Mouse (Mus musculus) thymus, postnatal 14 days (tissue): ENCODE results near the gene Arhgap15.

Source experiments
- DNase-seq: peaks from one replicate; pipeline ENCODE4 v3.0.0; 2021

Gene Arhgap15

DNA sequence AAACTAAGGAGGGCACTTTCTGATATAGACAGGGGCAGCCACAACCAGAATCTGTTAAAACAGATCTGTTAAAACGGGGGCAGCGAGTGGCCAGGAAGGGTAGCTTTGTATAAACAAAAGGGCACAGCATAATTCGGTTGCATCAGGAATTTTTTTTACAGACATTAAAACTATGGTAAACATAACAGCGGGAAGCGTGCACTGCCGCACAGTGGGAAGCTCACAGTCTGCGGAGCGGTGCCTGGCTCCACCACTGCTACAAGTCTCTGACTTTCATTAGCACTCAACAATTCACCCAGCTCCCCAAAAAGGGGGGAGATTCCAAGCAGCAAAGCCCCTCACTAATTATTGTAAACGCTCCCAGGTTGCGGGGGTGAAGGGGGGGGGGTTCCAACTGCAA, 562.6 kb downstream of the Arhgap15 start:
- DNase-seq, result no peak

DNA sequence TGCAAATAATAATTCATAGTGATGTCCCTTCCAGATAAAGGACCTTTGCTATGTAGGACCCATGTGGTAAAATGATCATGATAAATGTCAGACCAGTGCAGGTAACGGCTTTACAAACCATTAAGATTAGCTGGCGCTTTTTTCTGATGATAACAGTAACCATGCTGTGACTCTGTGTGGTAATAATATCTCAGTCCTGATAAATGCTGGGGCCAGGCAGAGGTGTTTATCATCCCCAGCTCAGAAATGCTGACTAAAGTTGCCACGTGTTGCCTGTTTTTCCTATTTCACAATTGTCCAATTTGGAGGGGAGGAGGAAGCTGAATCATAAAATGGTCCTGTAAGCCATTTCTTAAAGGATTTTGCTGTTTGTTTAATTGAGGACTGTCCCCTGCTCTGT, 564.9 kb downstream of the Arhgap15 start:
- DNase-seq, result no peak

DNA sequence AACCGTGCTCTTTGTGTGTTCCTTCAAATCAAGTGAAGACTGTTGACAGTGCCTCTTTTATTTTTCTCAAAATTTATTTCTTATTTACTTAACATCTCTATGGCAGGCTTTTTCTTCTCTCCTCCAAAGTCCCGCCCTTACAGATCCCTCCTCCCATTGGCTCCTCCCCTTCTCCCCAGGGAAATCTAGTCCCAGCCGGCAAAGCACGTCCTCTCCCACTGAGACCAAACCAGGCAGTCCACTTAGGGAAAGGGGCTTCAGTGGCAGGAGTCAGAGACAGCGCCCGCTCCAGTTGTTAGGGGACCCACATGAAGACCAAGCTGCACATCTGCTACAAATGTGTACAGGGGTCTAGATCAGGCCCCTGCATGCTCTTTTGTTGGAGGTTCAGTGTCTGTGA, 569.8 kb downstream of the Arhgap15 start:
- DNase-seq, result no peak

DNA sequence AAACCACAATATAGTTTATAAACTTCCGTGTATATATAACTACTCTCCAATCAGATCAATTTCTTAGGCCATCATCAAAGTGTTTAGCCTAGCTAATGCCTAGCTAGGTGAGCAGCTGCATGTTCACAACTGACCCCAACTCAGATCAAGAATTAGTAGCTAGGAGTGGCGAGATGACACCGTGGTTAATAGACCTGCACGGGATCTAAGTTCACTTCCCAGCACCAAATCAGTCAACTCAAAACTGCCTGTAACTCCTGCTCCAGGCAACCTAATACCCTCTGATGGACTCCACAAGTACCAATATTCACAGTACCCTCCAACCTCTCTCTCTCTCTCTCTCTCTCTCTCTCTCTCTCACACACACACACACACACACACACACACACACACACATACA, 570.9 kb downstream of the Arhgap15 start:
- DNase-seq, result no peak

DNA sequence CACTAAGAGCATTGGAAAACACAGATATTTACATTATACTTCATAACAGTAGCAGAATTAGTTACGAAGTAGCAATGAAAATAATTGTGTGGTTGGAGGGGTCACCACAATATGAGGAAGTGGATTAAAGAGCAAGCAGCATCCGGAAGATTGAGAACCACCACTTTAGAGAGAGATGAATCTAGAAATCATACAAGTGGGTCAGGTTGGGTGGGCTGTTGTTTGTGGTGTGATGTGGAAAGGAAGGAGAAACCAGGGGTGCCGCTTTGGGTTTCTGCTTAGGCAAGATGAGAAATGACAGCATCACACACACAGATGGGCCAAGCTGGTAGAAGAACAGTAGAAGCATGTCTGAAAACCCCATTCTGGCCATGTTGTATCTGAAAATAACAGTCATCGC, 575.2 kb downstream of the Arhgap15 start:
- DNase-seq, result no peak

DNA sequence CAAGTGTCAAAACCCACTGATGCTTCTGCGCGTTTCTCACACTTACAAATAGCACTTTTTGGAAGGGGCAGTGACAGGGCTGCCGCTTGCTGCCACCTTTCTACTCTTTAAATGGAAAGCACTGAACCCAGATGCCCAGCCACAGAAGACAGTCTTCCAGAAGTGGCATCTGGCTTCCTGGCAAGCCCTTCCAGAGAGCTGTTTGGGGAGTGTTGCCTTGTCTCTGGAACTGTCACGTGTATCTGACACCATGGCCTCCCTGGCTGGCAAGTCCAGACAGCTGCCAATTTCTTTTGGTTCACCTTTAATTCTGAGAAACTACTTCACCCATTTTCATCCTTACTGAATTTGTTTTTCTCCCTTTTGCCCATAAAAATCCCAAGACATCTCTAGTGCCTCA, 584.7 kb downstream of the Arhgap15 start:
- no peak for DNase-seq

DNA sequence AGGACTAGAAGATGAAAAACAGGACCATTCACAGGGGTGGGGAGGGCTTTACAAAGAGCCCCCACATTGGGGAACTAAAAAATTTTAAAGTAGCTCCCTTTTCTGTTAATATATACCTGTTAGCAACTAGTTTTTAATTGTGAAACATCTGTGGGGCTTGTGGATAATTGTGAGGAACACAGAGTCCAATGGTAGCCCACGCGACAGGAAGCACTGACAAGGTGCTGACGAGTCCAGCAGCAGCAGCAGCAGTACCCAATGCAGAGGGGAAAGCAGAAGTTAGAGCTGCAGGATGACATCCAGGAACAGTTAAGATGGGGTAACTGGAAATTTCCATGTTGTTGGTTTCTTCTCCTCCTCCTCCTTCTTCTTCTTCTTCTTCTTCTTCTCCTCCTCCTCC, 585.4 kb downstream of the Arhgap15 start:
- no peak for DNase-seq

DNA sequence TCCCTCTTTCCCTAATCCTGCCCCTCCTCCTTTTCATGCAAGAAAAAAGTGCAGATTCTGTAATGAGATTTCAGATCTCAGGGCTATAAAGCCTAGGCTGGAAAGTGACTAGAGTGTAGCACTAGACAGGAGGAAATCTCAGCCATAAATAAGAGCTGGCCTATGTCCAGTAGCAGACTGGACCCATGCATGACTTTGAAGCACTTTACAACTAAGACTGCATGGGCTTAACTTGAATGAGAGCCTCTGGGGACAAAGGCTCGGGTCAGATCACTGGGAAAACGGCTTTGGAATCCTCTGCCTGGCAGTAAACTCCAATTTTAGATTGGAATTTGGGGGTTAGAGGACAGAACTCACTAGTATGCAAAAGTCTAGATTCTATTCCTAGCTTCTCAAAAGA, 585.9 kb downstream of the Arhgap15 start:
- no peak for DNase-seq

DNA sequence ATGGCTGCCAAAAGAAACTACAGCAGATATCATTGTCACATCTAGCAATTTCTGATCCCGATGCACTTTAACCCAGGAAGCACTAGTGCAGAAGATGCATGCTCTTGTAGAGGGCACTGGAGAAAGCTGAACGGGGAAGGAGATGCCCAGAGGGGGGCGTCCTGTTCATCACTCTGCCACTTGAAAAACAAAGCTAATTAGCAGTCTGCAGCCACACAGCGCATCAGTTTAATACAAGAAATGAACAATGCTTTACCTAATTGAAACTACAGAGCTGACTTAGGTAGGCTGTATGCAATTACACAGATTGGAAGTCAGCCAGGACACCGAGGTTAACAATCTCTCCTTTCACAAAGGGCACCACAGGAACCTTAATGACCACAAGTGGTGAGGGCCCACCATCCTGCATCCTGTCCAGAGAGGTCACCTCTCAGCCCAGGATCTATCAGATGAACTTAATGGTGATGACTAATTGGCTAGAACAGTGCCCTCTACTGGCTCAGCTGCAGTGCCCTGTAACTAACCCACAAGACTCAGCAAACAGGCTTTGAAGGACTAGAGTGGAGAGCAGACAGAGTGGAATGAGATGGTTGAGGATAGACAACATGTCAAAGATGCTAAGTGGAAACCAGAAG, 588.2 kb downstream of the Arhgap15 start:
- DNase-seq, result no peak

DNA sequence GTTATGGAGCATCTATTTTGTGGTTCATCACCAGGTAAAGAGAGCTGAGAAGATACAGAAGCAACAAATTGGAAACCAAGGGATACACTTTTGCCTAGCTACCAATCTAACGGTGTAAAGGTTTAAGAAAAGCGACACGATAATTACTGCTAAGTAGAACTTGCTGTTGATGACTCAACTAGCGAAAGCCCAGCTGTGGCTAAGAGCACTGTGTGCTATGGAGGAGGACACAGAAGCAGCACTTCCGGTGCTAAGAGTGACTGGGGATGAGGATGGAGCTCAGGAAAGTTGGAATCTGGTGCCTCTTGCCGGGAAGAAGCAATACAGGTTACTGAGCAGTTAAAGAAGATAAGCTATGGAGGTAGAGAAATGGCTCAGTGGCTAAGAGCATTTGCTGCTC, 589.8 kb downstream of the Arhgap15 start:
- no peak for DNase-seq

DNA sequence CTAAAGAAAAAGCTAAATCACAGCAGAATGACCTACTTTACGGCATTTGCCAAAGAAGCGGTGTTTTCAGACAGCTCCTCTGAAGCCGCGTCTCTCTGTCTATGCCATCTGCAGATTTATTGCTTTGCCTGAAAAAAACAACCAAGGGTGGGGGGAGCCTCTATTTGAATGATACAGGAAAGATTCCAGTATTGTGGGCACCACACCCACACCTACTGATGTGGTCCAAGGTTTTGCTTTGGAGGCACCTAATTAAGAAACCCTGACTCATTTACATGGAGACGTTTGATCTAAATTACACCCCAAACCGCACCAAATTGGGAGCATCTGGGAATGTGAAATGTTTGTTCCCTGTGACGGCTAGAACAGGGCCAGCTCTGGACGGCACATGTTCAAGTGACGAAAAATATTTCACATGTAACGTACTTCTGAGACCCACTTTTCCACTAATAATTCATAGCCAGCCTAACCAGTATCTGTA, 592.5 kb downstream of the Arhgap15 start:
- no peak for DNase-seq

DNA sequence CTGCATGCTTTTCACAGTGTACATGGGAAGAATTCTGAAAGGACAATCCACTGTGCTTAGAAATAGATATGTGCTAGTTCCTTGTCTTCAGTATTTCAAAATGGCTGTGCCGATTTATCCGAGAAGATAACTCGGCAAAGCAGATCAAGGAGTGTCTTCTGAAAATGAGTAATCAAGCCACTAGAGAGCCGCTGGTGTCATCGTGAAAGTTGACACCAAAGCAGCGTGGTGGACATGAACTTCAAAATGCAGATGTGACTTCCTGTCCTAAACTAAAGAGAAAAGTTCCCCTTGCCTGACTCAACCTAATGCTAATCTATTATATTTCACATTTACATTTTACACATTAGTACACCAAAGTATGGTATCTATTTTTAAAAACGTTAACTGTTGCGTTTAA, 596.2 kb downstream of the Arhgap15 start:
- no peak for DNase-seq

DNA sequence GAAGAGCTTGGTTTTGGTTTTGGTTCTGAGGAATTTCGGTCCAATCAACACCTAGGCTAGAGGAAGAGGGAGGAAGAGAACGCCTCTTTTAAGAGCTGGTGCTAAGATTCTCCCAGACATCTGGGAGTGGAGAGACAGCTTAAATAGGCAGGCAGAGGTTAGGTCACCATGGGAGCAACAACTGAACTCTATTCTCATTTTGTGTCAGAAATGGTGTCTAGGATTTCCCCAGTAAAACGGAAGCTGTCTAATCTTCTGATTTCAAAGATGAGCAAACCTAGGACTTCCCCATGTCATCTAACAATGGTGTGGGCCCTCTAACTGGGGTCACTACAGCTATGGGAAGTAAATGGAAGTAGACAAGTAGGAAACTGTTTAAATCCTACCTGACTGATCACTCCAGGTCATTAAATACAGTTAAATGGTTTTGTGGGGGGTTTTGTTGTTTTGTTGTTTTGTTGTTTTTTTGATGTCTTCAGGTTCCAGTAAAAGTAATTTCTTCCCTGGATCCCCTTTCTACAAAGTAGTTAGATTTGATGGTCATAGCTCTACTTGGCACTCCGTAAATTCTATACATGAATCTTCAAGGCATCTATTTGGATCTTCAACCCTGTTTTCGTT, 596.8 kb downstream of the Arhgap15 start:
- DNase-seq, result no peak

DNA sequence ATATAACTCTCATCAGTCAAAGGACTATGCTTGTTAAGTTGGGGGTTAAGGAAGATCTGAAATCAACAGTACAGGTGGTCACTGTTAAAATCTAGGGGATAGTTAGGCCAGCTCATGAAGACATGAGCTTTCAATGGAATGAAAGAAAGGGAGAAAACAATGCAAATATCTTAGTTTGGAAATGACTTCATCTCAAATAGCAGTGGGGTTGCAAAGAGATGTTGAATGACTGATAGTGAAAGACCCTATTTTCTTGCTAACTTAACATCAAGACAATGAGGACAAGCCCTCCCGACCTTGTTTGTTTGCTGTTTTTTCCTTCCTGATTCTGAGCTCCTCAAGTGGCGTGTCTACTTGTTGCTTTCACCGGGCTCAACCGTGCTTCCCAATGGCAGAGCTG, 597.6 kb downstream of the Arhgap15 start:
- no peak for DNase-seq

DNA sequence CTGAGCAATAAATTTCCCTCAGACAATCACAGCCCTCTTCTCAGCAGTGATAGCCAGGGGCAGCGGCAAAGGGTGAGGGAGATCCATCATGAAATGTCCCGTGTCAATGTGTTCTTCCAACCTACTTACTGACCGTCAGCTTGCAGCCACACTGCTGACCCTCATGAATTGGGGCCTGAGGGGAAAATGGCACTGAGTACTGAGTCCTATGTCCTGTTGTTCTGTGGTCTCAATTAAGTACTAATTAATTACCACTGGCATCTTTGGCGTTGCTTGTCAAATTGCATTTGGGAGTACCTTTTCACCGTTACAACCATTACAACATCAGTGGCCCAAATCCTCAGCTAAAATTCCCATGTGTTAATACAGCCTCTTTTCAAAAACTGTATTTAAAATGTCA, 599.2 kb downstream of the Arhgap15 start:
- no peak for DNase-seq

DNA sequence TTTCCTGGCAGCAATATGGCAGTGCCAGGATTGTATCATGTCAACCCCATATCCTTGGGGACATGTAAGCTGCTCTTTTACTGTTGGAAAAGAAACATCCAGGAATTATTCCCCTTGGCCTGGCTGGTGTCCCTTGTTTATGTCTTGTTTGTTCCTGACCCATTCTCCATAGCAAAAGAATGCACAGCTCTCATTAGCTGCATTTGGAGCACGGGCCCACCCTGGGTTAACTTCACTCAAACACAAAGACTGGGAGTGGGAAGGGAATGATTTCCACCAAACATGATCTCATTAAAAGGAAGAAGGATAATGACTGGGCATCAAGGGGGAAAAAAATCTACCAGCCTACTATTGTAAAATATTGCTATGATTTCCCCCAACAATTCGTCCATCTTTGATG, 600.5 kb downstream of the Arhgap15 start:
- no peak for DNase-seq

DNA sequence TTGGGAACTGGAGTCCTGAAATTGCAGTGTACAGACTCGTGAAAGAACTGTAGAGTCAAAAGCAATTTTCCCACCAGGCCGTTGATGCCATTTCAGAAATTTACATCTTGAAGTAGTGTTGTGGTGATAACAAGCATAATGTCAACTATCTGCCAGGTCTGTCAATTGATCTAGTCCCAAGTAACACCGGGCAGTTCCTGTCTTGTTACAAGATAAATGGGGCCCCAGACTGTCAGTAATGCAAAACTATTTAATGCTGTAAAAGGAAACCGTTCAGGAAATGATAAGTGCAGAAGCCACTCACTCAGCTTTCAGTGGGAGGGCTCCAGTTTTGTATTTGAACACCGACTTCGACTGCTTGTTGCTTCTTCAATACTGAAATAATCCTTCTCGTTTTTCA, 604.3 kb downstream of the Arhgap15 start:
- no peak for DNase-seq

DNA sequence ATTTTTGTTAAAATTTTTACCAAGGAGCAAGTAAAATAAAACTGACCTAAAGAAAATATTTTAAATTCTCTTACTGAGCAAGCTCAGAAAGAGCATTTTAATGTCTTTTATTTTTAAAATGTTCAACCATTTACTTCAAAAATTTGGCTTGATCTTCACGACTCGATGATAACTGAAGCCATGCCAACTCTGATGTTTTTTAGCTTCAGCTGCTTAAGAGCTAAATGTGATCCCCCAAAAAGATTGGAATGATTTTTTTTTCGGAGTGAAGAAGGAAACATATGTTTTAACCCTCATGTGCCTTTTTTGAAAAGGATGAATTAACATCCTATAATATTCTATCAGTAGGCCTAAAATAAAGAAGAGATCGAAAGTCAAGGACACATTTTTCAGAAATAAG, 605.0 kb downstream of the Arhgap15 start:
- no peak for DNase-seq

DNA sequence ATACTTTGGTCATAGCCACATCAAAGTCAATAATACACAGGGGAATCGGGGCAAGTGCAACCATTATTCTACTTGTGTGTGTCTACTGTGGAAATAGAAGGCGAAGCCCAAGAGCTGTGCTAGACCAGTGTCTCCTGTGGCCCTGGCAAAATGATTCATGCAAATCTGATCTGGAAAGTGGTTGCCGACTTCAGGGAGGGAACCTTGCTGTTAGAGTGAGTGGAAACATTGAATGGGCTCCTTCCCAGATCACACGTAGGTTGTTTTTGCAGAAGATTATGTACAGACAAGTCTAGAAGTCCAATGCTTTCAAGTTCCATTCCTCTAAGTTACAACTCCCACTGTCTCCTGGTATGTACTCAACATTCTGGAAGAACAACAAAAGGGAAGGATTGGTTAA, 606.2 kb downstream of the Arhgap15 start:
- no peak for DNase-seq

DNA sequence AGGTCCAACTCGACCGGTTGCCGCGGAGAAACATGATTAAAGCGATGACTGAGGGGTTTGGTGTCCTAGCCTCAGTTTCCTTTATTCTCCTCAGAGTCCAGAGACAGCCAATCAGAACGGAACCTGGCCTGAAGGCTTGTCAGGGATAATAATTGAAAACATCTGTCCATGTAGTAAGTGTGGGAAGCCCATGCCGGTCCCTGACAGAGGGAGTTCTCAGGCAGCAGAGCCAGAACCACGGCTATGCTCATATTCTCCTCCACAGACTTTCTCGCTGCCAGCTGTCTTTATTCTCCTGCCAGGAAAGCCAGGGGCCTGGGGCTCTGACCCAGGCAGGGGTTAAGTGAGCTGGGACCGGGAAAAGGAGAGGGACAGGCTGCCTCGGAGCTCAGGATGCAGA, 606.7 kb downstream of the Arhgap15 start:
- no peak for DNase-seq

DNA sequence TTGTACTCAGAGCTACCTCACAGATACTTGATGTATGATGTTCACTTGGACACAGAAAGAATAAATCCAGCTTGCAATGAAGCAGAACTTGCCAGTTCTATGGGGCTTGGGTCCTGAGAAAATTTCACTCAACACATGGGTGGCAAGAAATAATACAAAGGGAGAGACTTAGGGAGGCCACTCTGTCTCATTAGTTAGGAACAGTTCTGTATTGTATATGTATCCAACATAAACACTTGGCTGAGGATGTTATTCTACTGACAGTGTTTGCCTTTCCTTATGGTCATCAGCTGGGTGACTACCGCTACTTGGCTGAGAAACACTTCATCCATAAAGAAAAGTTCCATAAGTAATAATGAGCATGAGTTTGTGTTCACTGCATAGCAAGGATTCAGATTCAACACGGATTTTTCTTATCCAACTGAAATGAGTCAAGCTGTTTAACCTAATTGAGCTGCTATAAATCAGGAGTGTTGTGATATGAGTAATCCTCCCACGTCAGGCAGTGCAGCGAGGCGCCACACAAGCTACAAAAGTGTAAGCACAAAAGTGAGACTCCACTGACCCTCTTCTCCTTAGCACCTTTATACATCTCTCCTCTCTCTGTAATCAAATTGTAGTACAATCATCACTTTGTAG, 607.7 kb downstream of the Arhgap15 start:
- DNase-seq, result no peak

DNA sequence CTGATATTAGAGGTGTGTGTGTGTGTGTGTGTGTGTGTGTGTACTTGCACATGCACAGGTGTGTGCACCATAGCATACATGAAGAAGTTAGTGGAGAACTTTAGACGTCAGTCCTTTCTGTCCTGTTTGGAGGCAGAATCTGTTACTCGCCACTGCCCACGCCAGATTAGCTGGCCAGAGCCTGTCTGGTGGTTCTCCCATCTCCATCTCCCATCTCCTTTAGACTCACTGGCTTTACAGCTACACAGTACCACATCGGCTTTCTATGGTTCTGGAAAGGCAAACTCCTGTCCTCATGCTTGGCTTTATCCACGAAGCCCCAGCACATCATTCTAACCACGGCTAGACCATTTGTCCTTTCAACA, 608.2 kb downstream of the Arhgap15 start:
- DNase-seq, result no peak

DNA sequence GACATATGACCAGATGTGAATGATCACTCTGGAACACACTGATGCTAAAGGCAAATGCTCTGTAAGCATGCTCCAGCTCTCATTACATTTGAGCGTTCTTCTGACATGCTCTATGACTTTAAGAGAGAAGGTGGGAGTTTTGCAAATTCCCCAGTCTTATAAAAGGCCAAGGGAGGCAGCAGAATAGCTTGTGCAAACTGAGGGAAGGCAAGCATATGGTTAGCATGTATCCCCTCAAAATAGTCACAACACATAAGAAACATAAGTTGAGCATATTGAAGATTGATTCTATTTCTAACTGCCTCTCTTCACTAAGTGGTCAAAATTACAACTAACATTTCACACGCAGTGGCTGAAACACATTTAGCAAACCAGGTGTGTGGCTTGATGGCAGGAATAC, 631.6 kb downstream of the Arhgap15 start:
- no peak for DNase-seq

DNA sequence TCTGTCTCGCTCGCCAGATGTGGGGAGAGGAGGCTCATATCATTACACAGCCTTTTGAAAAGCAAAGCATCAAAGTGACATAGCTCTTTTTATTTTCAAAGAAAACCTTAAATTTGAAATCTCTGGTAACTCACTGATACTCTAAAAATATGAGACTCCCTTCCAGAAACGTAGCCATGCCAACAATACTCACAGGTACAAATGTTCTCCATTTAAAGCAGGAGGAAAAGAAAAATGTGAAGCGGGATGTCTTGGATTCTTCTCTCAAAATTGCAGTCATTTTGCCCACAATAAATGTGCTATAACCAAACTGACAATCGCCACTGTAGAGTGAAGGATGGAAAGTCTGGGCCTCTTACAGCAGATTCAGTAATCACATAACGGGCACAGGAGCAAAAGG, 635.9 kb downstream of the Arhgap15 start:
- no peak for DNase-seq

DNA sequence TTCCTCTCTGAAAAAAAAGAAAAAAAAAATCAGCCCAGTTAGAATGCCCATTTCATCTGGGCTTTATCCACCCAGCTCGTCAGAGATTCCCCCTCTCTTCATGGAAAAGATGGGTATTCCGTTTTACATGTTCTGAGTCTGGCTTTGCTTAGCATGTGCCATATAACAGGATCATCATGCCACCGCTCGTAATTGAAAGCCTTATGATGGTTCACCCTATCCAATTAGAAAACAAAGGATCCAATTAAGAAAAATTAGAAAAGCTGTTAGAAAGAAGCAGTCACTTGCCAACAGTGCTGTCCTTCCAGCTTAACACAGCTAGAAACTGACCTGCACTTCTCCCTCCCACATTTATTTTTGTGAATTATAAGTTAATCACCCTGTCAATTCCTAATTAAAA, 640.9 kb downstream of the Arhgap15 start:
- no peak for DNase-seq
